Mouse (Mus musculus): Measurements from ENCODE around the gene Il1rl1.

Il1rl1 gene

DNA sequence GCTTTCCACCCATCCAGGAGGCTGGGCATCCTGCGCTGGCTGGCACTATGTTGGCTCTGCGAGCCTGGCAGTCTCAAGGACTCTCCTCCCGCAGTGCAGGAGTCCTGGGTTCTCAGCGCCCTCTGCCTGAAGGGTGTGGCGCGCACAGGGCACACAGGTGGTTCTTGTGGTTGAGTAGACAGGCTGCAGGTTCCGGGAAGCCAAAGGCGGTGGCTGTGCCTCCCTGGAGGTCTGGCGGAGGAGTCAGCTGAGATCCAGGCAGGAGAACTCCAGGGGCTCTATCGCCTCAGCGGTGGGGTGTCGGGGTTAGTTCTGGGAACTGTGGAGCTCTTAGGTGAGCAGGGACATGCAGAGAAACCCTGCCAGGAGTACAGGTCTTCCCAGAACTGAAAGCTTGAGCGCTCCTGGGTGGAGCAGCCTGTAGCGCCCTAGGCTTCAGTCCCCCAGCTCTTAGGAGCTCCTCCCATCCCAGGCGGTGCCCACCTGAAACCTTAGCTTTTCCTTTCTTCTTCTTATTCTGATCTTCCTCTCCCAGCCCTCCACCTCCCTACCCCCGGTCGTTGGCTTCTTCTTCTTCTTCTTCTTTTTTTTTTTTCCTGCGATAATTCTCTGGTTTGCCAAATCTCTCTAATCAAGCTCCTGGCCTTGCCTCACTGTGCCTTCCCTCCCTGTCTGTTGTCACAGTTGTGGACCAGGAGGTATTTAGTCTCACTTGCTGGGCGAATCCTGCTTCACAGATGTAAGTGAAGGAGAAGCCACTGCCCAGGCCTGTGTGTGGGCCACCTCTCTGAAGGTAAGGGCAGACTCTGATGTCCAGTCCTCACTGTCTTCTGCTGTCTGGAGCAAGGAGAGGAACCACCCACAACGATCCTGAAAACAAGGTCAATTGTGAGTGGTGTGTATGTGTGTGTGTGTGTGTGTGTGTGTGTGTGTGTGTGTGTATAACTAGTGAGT, 36.4 kb downstream of the Il1rl1 start, which contains the start of gene Il18r1:
Gene Il18r1, plus strand, starts transcription at position 76 of the 954 bp plus-strand sequence.
- TF ChIP-seq NANOG (IDR thresholded peaks at IDR 0.05; ENCODE audit: borderline replicate concordance, low read length) (no peak), POU5F1 (IDR thresholded peaks at IDR 0.05; ENCODE audit: borderline replicate concordance, low read length) (no peak), CTCF (conservative IDR thresholded peaks at IDR 0.05; ENCODE audit: low read length) (no peak)
- Histone ChIP-seq H3K4me1 (replicated peaks; ENCODE audit: low read depth, low read length) (no peaks in the 10 kb centered on the region; the same call in 1 of the 2 replicates), H3K36me3 (ENCODE audit: insufficient read depth, low read length) (no peaks in the 10 kb centered on the region), H3K27me3 (ENCODE audit: insufficient read depth, low read length) (peaks cover 3% of the 10 kb centered on the region; the same call in 1 of the 2 replicates), H3K9me3 (ENCODE audit: low read length) (peaks cover 16% of the 10 kb centered on the region), H3K4me3 (replicated peaks; ENCODE audit: low read length) (peak within 1 kb of the TSS; percentile 32; the same call in 1 of the 2 replicates)

DNA sequence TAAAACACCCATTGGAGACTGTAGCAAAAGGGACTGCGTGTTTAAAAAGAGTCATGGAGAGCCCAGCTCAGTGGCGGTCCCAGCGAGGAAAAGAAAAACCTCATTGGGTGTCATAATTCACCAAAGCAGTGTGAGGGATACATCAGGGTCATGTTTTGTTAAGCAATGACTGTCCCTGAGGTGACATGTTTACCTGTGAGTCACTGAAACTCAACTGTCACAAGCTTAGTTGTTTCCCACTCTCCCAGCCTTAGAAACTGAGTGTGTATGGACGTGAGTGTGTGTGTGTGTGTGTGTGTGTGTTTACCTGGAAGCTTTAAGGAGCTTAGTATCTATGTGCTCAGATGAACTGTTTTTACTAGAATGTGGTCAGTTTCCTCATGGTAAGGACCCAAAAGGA, 37.9 kb downstream of the Il1rl1 start:
- Histone ChIP-seq H3K4me1 (replicated peaks; ENCODE audit: low read depth, low read length) (no peaks in the 10 kb centered on the region; the same call in 1 of the 2 replicates), H3K36me3 (ENCODE audit: insufficient read depth, low read length) (no peaks in the 10 kb centered on the region), H3K9me3 (ENCODE audit: low read length) (peaks cover 16% of the 10 kb centered on the region), H3K27me3 (ENCODE audit: insufficient read depth, low read length) (peaks cover 3% of the 10 kb centered on the region; the same call in 1 of the 2 replicates), H3K4me3 (replicated peaks; ENCODE audit: low read length) (no peak overlapping the region)
- TF ChIP-seq POU5F1 (IDR thresholded peaks at IDR 0.05; ENCODE audit: borderline replicate concordance, low read length) = no peak

DNA sequence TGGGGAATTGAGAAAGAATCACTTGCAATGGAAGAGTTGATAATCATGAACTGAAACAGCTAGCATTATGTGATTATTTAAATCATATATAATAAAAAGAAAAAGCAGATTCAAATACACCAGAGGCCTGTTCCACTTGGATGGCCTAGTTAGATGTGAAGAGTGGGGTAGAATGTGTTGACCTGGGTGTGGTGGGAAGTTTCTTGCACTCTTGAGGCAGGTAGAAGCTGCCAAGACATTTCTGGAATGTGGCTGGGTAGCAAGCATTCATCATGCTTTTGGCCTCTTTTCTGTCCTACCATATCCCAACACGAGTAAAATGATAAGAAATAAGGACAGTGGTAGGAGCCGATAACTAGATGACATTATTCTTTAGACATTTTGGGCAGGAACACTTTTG, 39.4 kb downstream of the Il1rl1 start:
- Histone ChIP-seq H3K27me3 (ENCODE audit: insufficient read depth, low read length) (no peaks in the 10 kb centered on the region), H3K4me1 (replicated peaks; ENCODE audit: low read depth, low read length) (no peaks in the 10 kb centered on the region; the same call in 1 of the 2 replicates), H3K9me3 (ENCODE audit: low read length) (peaks cover 16% of the 10 kb centered on the region), H3K4me3 (replicated peaks; ENCODE audit: low read length) (no peak overlapping the region), H3K36me3 (ENCODE audit: insufficient read depth, low read length) (no peaks in the 10 kb centered on the region)
- TF ChIP-seq CTCF (conservative IDR thresholded peaks at IDR 0.05; ENCODE audit: low read length) (no peak), POU5F1 (IDR thresholded peaks at IDR 0.05; ENCODE audit: borderline replicate concordance, low read length) (no peak), NANOG (IDR thresholded peaks at IDR 0.05; ENCODE audit: borderline replicate concordance, low read length) (no peak)

DNA sequence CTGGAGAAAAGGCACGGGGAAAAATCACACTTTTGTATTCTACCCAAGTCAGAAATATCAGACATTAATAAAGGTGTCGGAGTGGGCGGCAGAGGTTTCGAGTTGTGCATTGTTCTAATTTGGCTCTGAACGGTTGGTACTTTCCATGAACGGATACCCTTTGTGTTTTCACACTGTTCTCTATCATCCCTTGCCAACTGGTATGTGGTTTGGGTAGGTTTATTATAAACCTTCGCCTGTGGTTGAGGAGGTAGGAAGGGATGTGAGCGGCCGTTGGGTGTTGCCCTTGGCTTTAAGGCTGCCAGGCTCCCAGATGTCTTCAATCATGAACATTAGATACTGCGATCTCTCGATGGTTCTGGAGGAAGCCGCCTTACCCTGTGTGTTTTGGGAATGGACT, 40.5 kb downstream of the Il1rl1 start:
- no peaks in the 10 kb centered on the region for H3K27me3 ChIP-seq (ENCODE audit: insufficient read depth, low read length)
- TF ChIP-seq CTCF (conservative IDR thresholded peaks at IDR 0.05; ENCODE audit: low read length) (no peak), NANOG (IDR thresholded peaks at IDR 0.05; ENCODE audit: borderline replicate concordance, low read length) (no peak), POU5F1 (IDR thresholded peaks at IDR 0.05; ENCODE audit: borderline replicate concordance, low read length) (no peak)
- H3K36me3 ChIP-seq (ENCODE audit: insufficient read depth, low read length) = no peaks in the 10 kb centered on the region
- H3K4me1 ChIP-seq (replicated peaks; ENCODE audit: low read depth, low read length) = no peaks in the 10 kb centered on the region; the same call in 1 of the 2 replicates
- peaks cover 16% of the 10 kb centered on the region for H3K9me3 ChIP-seq (ENCODE audit: low read length)
- no peak overlapping the region for H3K4me3 ChIP-seq (replicated peaks; ENCODE audit: low read length)

DNA sequence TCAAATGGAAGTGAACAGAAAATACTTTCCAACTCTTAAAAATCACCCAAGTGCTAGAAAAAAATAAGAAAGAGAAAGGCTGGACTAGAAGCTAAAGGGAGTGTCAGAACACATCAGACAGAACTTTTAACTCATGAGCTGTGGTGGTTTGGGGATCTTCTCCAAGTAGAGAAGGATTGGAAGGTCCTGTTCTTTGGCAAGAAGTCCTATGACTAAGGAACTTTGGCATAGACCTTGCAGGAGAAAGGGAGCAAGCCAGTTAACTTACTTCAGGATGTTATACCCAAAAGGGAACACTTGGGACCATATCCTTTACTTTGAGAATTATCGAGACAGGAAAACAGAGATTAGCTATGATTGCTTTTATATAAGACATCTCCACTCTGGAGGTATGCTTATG, 43.0 kb downstream of the Il1rl1 start:
- Histone ChIP-seq H3K36me3 (ENCODE audit: insufficient read depth, low read length) (no peaks in the 10 kb centered on the region), H3K4me3 (replicated peaks; ENCODE audit: low read length) (no peak overlapping the region), H3K9me3 (ENCODE audit: low read length) (no peaks in the 10 kb centered on the region), H3K27me3 (ENCODE audit: insufficient read depth, low read length) (no peaks in the 10 kb centered on the region), H3K4me1 (replicated peaks; ENCODE audit: low read depth, low read length) (no peaks in the 10 kb centered on the region)
- no peak for TF ChIP-seq NANOG (IDR thresholded peaks at IDR 0.05; ENCODE audit: borderline replicate concordance, low read length)
- no peak for TF ChIP-seq CTCF (conservative IDR thresholded peaks at IDR 0.05; ENCODE audit: low read length)
- TF ChIP-seq POU5F1 (IDR thresholded peaks at IDR 0.05; ENCODE audit: borderline replicate concordance, low read length) = no peak

DNA sequence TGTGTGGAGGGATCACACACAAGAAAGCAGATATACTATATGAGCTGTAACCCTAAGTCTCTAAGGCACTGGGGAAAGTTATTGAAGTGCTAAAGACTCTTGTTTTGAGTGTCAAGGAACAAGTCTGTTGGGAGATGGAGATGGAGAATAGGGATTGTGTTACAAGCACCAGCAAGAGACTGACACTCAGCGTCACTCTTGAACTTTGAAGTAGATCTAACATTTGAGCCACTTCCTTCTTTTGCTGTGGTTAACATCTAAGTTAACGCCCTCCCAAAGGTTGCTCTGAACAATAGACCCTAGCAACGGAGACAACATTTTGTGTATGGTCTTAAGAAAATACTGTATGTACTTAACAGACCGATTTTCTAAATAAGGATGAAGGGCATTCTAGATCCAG, 44.3 kb downstream of the Il1rl1 start:
- no peak overlapping the region for H3K4me3 ChIP-seq (replicated peaks; ENCODE audit: low read length)
- H3K4me1 ChIP-seq (replicated peaks; ENCODE audit: low read depth, low read length) = no peaks in the 10 kb centered on the region
- no peaks in the 10 kb centered on the region for H3K27me3 ChIP-seq (ENCODE audit: insufficient read depth, low read length)
- no peaks in the 10 kb centered on the region for H3K36me3 ChIP-seq (ENCODE audit: insufficient read depth, low read length)
- no peaks in the 10 kb centered on the region for H3K9me3 ChIP-seq (ENCODE audit: low read length)
- TF ChIP-seq NANOG (IDR thresholded peaks at IDR 0.05; ENCODE audit: borderline replicate concordance, low read length) = no peak
- TF ChIP-seq CTCF (conservative IDR thresholded peaks at IDR 0.05; ENCODE audit: low read length) = no peak
- TF ChIP-seq POU5F1 (IDR thresholded peaks at IDR 0.05; ENCODE audit: borderline replicate concordance, low read length) = no peak

DNA sequence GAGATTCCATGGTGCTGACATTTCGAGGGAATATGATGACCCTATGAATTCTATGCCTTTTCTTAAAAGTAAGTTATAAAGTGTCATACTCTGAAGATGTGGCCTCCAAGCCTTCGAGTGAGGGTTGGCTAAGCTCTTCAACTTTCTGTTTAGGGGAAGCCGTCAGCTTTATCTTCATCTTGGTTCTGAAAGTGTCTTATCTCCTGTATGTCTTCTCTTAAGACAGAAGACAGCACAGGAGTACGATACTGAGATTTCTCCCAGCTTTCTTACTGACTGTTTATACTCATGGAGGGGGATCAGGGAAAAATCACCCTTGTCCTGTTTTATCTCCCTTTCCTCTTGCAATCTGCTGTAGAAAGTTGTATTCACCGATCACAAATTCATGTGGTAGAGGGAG, 45.0 kb downstream of the Il1rl1 start:
- H3K9me3 ChIP-seq (ENCODE audit: low read length) = no peaks in the 10 kb centered on the region
- no peak for TF ChIP-seq NANOG (IDR thresholded peaks at IDR 0.05; ENCODE audit: borderline replicate concordance, low read length)
- TF ChIP-seq POU5F1 (IDR thresholded peaks at IDR 0.05; ENCODE audit: borderline replicate concordance, low read length) = no peak
- TF ChIP-seq CTCF (conservative IDR thresholded peaks at IDR 0.05; ENCODE audit: low read length) = no peak
- H3K36me3 ChIP-seq (ENCODE audit: insufficient read depth, low read length) = no peaks in the 10 kb centered on the region
- no peaks in the 10 kb centered on the region for H3K27me3 ChIP-seq (ENCODE audit: insufficient read depth, low read length)
- H3K4me1 ChIP-seq (replicated peaks; ENCODE audit: low read depth, low read length) = no peaks in the 10 kb centered on the region
- no peak overlapping the region for H3K4me3 ChIP-seq (replicated peaks; ENCODE audit: low read length)

DNA sequence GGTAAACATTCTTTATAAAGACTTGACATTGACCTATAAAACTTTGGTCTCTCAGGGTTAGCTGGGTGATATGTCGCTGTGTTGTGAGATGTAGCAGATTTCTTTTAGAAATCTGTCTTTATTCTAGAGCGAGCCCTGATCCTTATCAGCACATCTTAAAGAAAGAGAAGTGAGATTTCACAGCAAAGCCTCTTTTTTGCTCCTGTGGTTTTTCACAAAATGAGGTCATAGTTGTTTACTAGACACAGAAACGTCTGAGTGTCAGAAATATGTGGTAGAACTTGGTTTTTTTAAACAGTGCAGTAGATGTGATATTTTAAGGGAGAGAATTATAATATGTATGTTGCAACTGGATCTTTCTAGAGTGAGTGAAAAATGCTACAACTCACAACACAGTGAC, 46.3 kb downstream of the Il1rl1 start:
- H3K36me3 ChIP-seq (ENCODE audit: insufficient read depth, low read length) = no peaks in the 10 kb centered on the region
- no peaks in the 10 kb centered on the region for H3K27me3 ChIP-seq (ENCODE audit: insufficient read depth, low read length)

More for the DNA sequence above, 46.3 kb downstream of the Il1rl1 start:
- Histone ChIP-seq H3K4me1 (replicated peaks; ENCODE audit: low read depth, low read length) (no peaks in the 10 kb centered on the region), H3K4me3 (replicated peaks; ENCODE audit: low read length) (no peak overlapping the region), H3K9me3 (ENCODE audit: low read length) (no peaks in the 10 kb centered on the region)
- TF ChIP-seq NANOG (IDR thresholded peaks at IDR 0.05; ENCODE audit: borderline replicate concordance, low read length) = no peak
- no peak for TF ChIP-seq POU5F1 (IDR thresholded peaks at IDR 0.05; ENCODE audit: borderline replicate concordance, low read length)
- TF ChIP-seq CTCF (conservative IDR thresholded peaks at IDR 0.05; ENCODE audit: low read length) = no peak
